Mouse (Mus musculus): ENCODE measurements around the gene Spint3. TPM values are rescaled to one million over a fixed set of nuclear protein-coding genes. Genes with fewer than 3 reads are reported as not detected.
"Not testable (repeated sequence)": the region's sequence is repeated elsewhere in the genome, so short reads cannot be mapped to it uniquely, and the experiment has no call there.

The Spint3 gene
- polyA plus RNA-seq, 1 experiment from 2014 or later, result not detected

- Histone ChIP-seq H3K27ac (no peak overlapping the region), H3K4me1 (replicated peaks; ENCODE audit: control insufficient read depth, insufficient read depth, low read length) (no peaks in the 10 kb centered on the region), H3K36me3 (replicated peaks; ENCODE audit: control insufficient read depth, insufficient read depth) (no peaks in the 10 kb centered on the region), H3K27me3 (ENCODE audit: control insufficient read depth, insufficient read depth, low read length) (peaks cover 3% of the 10 kb centered on the region; the same call in 1 of the 2 replicates), H3K4me2 (replicated peaks) (no peak overlapping the region), H3K9ac (no peak overlapping the region), H3K4me3 (replicated peaks; ENCODE audit: low read length) (no peak overlapping the region), H3K9me3 (ENCODE audit: control insufficient read depth, low read length) (no peaks in the 10 kb centered on the region)
- WGBS, result 9% methylated on average over 4 of the region's 4 CpGs
- no peak for ATAC-seq (ENCODE audit: low FRiP score)
- DNase-seq (ENCODE audit: low spot score), result peak; percentile 82
Observed at GRCm38 (mm10) chr2:164592014-164592413, 18.8 kb upstream of the Spint3 start.

- not testable (repeated sequence) for H3K27ac ChIP-seq; H3K4me3 ChIP-seq (replicated peaks; ENCODE audit: low read length); H3K9me3 ChIP-seq (ENCODE audit: control insufficient read depth, low read length); H3K4me2 ChIP-seq (replicated peaks); DNase-seq (ENCODE audit: low spot score); H3K27me3 ChIP-seq (ENCODE audit: control insufficient read depth, insufficient read depth, low read length); ATAC-seq (ENCODE audit: low FRiP score); H3K4me1 ChIP-seq (replicated peaks; ENCODE audit: control insufficient read depth, insufficient read depth, low read length); H3K9ac ChIP-seq; H3K36me3 ChIP-seq (replicated peaks; ENCODE audit: control insufficient read depth, insufficient read depth)
- 68% methylated on average over 13 of the region's 13 CpGs for WGBS
Observed at GRCm38 (mm10) chr2:164585025-164585725, 11.9 kb upstream of the Spint3 start, which contains the start of gene Wfdc6a. Wfdc6a (minus strand) TSS chr2:164585447.

GRCm38 (mm10) chr2:164567460-164567859 is 5.8 kb downstream of the Spint3 start:
- H3K4me1 ChIP-seq (replicated peaks; ENCODE audit: control insufficient read depth, insufficient read depth, low read length), result peaks cover 9% of the 10 kb centered on the region; the same call in 1 of the 2 replicates
- ATAC-seq (ENCODE audit: low FRiP score), result no peak
- H3K27ac ChIP-seq, result no peak overlapping the region
- H3K36me3 ChIP-seq (replicated peaks; ENCODE audit: control insufficient read depth, insufficient read depth), result no peaks in the 10 kb centered on the region
- 89% methylated on average over 5 of the region's 5 CpGs for WGBS
- H3K27me3 ChIP-seq (ENCODE audit: control insufficient read depth, insufficient read depth, low read length), result peaks cover 13% of the 10 kb centered on the region; the same call in 1 of the 2 replicates
- no peak overlapping the region for H3K4me2 ChIP-seq (replicated peaks)
- H3K4me3 ChIP-seq (replicated peaks; ENCODE audit: low read length), result no peak overlapping the region
- H3K9ac ChIP-seq, result no peak overlapping the region
- DNase-seq (ENCODE audit: low spot score), result no peak
- H3K9me3 ChIP-seq (ENCODE audit: control insufficient read depth, low read length), result no peaks in the 10 kb centered on the region

- Histone ChIP-seq H3K4me2 (replicated peaks) (no peak overlapping the region), H3K9ac (no peak overlapping the region), H3K36me3 (replicated peaks; ENCODE audit: control insufficient read depth, insufficient read depth) (no peaks in the 10 kb centered on the region), H3K27ac (no peak overlapping the region), H3K4me1 (replicated peaks; ENCODE audit: control insufficient read depth, insufficient read depth, low read length) (peaks cover 9% of the 10 kb centered on the region; the same call in 1 of the 2 replicates), H3K27me3 (ENCODE audit: control insufficient read depth, insufficient read depth, low read length) (peaks cover 16% of the 10 kb centered on the region; the same call in 1 of the 2 replicates), H3K9me3 (ENCODE audit: control insufficient read depth, low read length) (no peaks in the 10 kb centered on the region), H3K4me3 (replicated peaks; ENCODE audit: low read length) (no peak overlapping the region)
- 88% methylated on average over 2 of the region's 2 CpGs for WGBS
- DNase-seq (ENCODE audit: low spot score) (no peak), ATAC-seq (ENCODE audit: low FRiP score) (no peak)
Observed at GRCm38 (mm10) chr2:164566997-164567396, 6.3 kb downstream of the Spint3 start.

GRCm38 (mm10) chr2:164564346-164564745 is 8.9 kb downstream of the Spint3 start:
- Histone ChIP-seq H3K4me1 (replicated peaks; ENCODE audit: control insufficient read depth, insufficient read depth, low read length) (peaks cover 9% of the 10 kb centered on the region; the same call in 1 of the 2 replicates), H3K9me3 (ENCODE audit: control insufficient read depth, low read length) (no peaks in the 10 kb centered on the region), H3K36me3 (replicated peaks; ENCODE audit: control insufficient read depth, insufficient read depth) (no peaks in the 10 kb centered on the region), H3K4me2 (replicated peaks) (no peak overlapping the region; the same call in 1 of the 2 replicates), H3K4me3 (replicated peaks; ENCODE audit: low read length) (no peak overlapping the region), H3K27ac (no peak overlapping the region), H3K27me3 (ENCODE audit: control insufficient read depth, insufficient read depth, low read length) (peaks cover 16% of the 10 kb centered on the region; the same call in 1 of the 2 replicates), H3K9ac (no peak overlapping the region)
- no peak for ATAC-seq (ENCODE audit: low FRiP score)
- WGBS, result 64% methylated on average over 5 of the region's 5 CpGs
- no peak for DNase-seq (ENCODE audit: low spot score)

GRCm38 (mm10) chr2:164563339-164564038 is 9.8 kb downstream of the Spint3 start:
- ATAC-seq (ENCODE audit: low FRiP score), result peak; percentile 40; the same call in 1 of the 2 replicates
- Histone ChIP-seq H3K27ac (no peak overlapping the region), H3K4me2 (replicated peaks) (peak overlapping the region; percentile 95), H3K4me3 (replicated peaks; ENCODE audit: low read length) (peak overlapping the region; percentile 43), H3K9me3 (ENCODE audit: control insufficient read depth, low read length) (no peaks in the 10 kb centered on the region), H3K9ac (peak overlapping the region; percentile 68), H3K4me1 (replicated peaks; ENCODE audit: control insufficient read depth, insufficient read depth, low read length) (peaks cover 9% of the 10 kb centered on the region; the same call in 1 of the 2 replicates), H3K36me3 (replicated peaks; ENCODE audit: control insufficient read depth, insufficient read depth) (no peaks in the 10 kb centered on the region), H3K27me3 (ENCODE audit: control insufficient read depth, insufficient read depth, low read length) (peaks cover 16% of the 10 kb centered on the region; the same call in 1 of the 2 replicates)
- peak; percentile 68 for DNase-seq (ENCODE audit: low spot score)
- under 1% methylated on average over 32 of the region's 32 CpGs for WGBS

GRCm38 (mm10) chr2:164562391-164563188 is 10.7 kb downstream of the Spint3 start, which contains the start of gene Wfdc2:
Wfdc2 (plus strand) TSS chr2:164562413.
- Histone ChIP-seq H3K36me3 (replicated peaks; ENCODE audit: control insufficient read depth, insufficient read depth) (no peaks in the 10 kb centered on the region), H3K9me3 (ENCODE audit: control insufficient read depth, low read length) (no peaks in the 10 kb centered on the region), H3K27ac (no peak within 1 kb of the TSS), H3K4me2 (replicated peaks) (peak within 1 kb of the TSS; percentile 95), H3K27me3 (ENCODE audit: control insufficient read depth, insufficient read depth, low read length) (peaks cover 16% of the 10 kb centered on the region; the same call in 1 of the 2 replicates), H3K4me1 (replicated peaks; ENCODE audit: control insufficient read depth, insufficient read depth, low read length) (peaks cover 9% of the 10 kb centered on the region; the same call in 1 of the 2 replicates), H3K4me3 (replicated peaks; ENCODE audit: low read length) (peak within 1 kb of the TSS; percentile 43), H3K9ac (peak within 1 kb of the TSS; percentile 68)
- DNase-seq (ENCODE audit: low spot score), result no peak
- no peak for ATAC-seq (ENCODE audit: low FRiP score)
- WGBS, result 5% methylated on average over 24 of the region's 24 CpGs

- no peak overlapping the region for H3K4me3 ChIP-seq (replicated peaks; ENCODE audit: low read length)
- no peaks in the 10 kb centered on the region for H3K36me3 ChIP-seq (replicated peaks; ENCODE audit: control insufficient read depth, insufficient read depth)
- ATAC-seq (ENCODE audit: low FRiP score) (no peak), DNase-seq (ENCODE audit: low spot score) (no peak)
- peaks cover 9% of the 10 kb centered on the region; the same call in 1 of the 2 replicates for H3K4me1 ChIP-seq (replicated peaks; ENCODE audit: control insufficient read depth, insufficient read depth, low read length)
- no peak overlapping the region for H3K4me2 ChIP-seq (replicated peaks)
- no peak overlapping the region for H3K9ac ChIP-seq
- H3K9me3 ChIP-seq (ENCODE audit: control insufficient read depth, low read length), result no peaks in the 10 kb centered on the region
- WGBS, result 89% methylated on average over 8 of the region's 8 CpGs
- H3K27me3 ChIP-seq (ENCODE audit: control insufficient read depth, insufficient read depth, low read length), result peaks cover 16% of the 10 kb centered on the region; the same call in 1 of the 2 replicates
- no peak overlapping the region for H3K27ac ChIP-seq
Observed at GRCm38 (mm10) chr2:164560106-164560505, 13.2 kb downstream of the Spint3 start.
